Mouse (Mus musculus) cerebellum, adult 2 months (tissue): ENCODE results near the gene Arsj. TPM values are rescaled to one million over a fixed set of nuclear protein-coding genes. Genes with fewer than 3 reads are reported as not detected.

Experiments used
- DNase-seq, 2 experiments: peaks; one replicate each; pipeline ENCODE4 v3.0.0; 2021
- H3K27ac ChIP-seq: fragments of 200-500 bp; 2 replicates; pipeline ENCODE4 v1.5.1; 2012; ENCODE audit warnings: low read length, control low read depth, inconsistent platforms; ENCODE audit not compliant: insufficient read depth
- H3K27me3 ChIP-seq: fragments of 200-500 bp; 2 replicates; pipeline ENCODE4 v1.6.1; 2012; ENCODE audit warnings: inconsistent platforms, mild to moderate bottlenecking, low read length, moderate library complexity; ENCODE audit not compliant: control insufficient read depth, insufficient read depth
- H3K4me1 ChIP-seq: fragments of 200-500 bp; 2 replicates; pipeline ENCODE4 v1.6.1; 2011; ENCODE audit warnings: low read length; ENCODE audit not compliant: control insufficient read depth, insufficient read depth
- H3K4me3 ChIP-seq: fragments of 200-500 bp; replicated peaks from 2 replicates; pipeline ENCODE3; 2011; ENCODE audit warnings: mild to moderate bottlenecking, low read depth, low read length, control low read depth; ENCODE audit not compliant: insufficient read depth
- CTCF ChIP-seq: fragments of 200-500 bp; IDR thresholded peaks from 2 replicates; pipeline ENCODE4 v1.5.1; 2011; ENCODE audit warnings: low read depth, mild to moderate bottlenecking, control low read depth, low read length, moderate library complexity, borderline replicate concordance; ENCODE audit not compliant: insufficient read depth
- POLR2A ChIP-seq: fragments of 200-500 bp; IDR thresholded peaks from 2 replicates; pipeline ENCODE4 v1.6.1; 2011; ENCODE audit warnings: low read length, control low read depth, borderline replicate concordance; ENCODE audit not compliant: insufficient read depth
- WGBS: fragments of 180-500 bp; shearing (Covaris S2); methylation state at CpG from one replicate; pipeline ENCODE4 v1.1.7; 2018; 5-methylcytosine and 5-hydroxymethylcytosine counted together
- polyA plus RNA-seq: library from polyadenylated mRNA; depleted of rRNA; stranded (reverse); fragments of >200 nt; gene quantifications from 2 replicates; pipeline ENCODE4 v1.2.3, GENCODE M21; 2012

Arsj gene
- polyA plus RNA-seq, 1 experiment: 0.10 TPM

DNA sequence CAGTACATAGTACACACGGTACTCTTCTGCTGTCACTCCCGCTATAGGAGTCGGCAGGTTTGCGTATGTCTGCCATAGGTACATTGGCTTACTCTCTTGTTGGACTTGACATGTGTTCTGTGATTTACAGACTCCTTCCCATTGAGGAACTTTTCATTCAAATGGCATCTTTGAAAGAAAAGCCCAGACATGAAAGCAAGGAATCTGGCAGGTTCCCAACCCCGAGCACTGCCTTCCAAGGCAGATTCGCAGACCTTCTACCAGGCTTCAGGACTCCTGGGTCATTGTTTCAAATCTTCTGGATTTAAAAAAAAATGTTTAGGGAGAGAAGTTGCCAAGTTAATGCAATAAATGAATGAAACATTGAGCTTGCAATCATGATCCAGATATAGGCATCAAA is 19.8 kb downstream of the Arsj start:
- 70% methylated on average over 6 of the region's 6 CpGs for WGBS
- no peaks in the 10 kb centered on the region for H3K4me1 ChIP-seq
- H3K27ac ChIP-seq: no peak overlapping the region
- no peak overlapping the region for H3K4me3 ChIP-seq
- H3K27me3 ChIP-seq: no peaks in the 10 kb centered on the region
- DNase-seq: no peak
- TF ChIP-seq POLR2A: no peak
- TF ChIP-seq CTCF: no peak

DNA sequence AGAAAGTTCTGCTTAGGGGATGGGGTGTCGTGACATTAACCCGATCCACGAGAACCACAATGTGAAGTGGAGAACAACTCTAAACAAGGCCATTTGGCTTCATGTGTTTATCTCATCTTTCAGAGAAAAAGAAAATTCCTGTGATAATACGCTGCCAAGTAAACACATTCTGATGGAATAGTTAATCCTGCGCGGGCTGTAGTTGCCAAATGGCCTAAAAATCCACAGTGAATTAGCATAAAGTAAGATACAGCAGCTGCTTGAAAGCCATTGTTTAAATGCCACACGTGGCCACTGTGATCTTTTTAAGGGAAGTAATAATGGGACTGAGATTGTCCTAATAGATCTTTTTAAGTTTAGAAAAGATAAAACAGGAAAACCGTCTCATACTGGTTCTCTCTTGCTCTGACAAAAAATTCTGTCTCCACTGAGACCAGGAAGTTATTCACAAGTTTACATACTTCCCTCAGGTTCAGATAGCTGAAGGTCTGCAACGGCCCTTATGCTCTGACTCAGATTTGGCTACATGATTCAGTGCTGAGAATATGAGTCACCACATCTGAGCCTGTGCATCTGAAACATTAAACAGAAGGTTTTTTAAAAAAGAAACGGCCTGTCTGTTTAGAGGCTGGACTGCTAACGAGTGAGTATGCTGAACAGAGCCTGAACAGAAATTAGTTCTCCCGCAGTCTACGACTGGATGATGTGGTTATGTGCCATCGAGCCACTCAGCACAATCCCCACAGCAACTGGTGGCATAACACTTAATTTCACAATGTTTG is 21.4 kb downstream of the Arsj start:
- 56% methylated on average over 14 of the region's 14 CpGs for WGBS
- Histone ChIP-seq H3K4me3 (no peak overlapping the region), H3K27ac (no peak overlapping the region), H3K4me1 (no peaks in the 10 kb centered on the region), H3K27me3 (no peaks in the 10 kb centered on the region)
- TF ChIP-seq CTCF (no peak), POLR2A (no peak)
- no peak for DNase-seq

DNA sequence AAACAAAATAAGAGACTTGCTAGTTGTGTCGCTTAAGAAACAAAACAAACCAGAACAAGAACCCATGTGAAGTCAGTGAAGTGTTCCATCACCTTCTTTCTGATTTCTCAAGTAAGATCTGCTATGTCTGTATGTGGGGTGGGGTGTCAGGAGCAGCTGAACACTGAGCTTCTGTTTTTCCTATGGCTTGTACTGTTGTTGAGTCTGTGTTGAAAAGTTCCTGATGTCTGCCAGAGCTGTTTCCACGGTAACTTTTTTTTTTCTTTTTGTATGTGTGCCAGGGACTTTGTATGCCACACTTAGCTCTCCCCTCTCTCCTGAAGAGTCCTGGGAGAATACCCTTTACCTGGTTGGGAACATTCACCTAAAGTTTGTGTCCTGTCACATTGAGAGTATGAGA is 34.0 kb downstream of the Arsj start:
- Histone ChIP-seq H3K4me3 (no peak overlapping the region), H3K27me3 (no peaks in the 10 kb centered on the region), H3K4me1 (no peaks in the 10 kb centered on the region), H3K27ac (no peak overlapping the region)
- TF ChIP-seq POLR2A: no peak
- no peak for TF ChIP-seq CTCF
- WGBS: 38% methylated on average over 2 of the region's 2 CpGs
- no peak for DNase-seq

DNA sequence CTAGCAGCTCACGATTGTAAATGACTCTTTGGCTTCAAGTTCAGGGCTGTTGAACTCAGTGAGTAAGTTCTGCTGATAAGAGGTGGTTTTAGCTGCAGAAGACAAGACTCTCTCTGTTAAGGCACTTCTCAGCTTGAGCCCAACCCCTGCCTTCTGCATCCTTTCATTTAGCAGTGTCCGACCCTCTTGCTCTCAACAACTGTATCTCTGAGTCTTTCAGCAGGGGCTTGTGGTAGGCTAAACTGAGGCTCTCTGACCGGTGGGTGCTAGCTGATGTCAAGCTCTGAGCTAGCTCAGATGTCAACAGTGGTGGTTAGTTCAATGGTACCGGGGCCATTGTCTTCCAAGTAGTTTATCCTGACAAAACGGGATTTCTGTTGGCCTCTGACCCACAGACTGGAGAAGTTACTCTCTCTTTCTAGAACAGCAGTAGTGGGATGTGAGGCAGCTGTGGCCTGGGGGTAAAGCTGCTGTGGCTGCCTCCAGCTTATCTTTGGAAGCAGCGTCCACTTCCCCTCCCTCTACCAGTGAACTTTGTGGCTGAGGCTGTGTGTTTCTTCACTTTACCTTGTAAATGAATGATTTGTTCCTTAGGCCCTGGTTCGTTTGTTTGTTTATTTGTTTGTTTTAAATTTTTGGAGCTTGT is 34.6 kb downstream of the Arsj start:
- H3K4me1 ChIP-seq: no peaks in the 10 kb centered on the region
- H3K4me3 ChIP-seq: no peak overlapping the region
- TF ChIP-seq POLR2A (no peak), CTCF (no peak)
- no peaks in the 10 kb centered on the region for H3K27me3 ChIP-seq
- DNase-seq: no peak
- no peak overlapping the region for H3K27ac ChIP-seq
- 72% methylated on average over 7 of the region's 7 CpGs for WGBS

DNA sequence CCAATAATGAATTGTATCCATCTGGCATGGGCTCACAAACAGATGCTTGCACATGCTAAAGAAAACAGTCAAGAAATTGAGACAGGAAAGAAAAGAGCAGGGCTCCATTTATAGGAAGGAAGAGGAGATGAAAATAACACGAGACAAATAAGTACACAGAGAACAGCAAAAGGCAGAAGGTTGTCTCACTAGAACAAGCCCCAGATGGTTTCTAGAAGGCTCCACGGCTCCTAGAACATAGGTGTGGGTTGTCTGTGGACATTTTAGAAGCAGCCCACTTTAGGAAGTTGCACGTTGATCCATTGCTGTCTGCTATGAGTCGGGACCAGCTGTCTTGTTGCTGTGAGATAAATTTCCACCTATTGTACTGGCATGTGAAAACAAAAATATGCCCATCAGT is 37.2 kb downstream of the Arsj start:
- Histone ChIP-seq H3K27ac (no peak overlapping the region), H3K27me3 (no peaks in the 10 kb centered on the region), H3K4me3 (no peak overlapping the region), H3K4me1 (no peaks in the 10 kb centered on the region)
- DNase-seq: no peak
- WGBS: 69% methylated on average over 4 of the region's 4 CpGs
- TF ChIP-seq CTCF: no peak
- TF ChIP-seq POLR2A: no peak

DNA sequence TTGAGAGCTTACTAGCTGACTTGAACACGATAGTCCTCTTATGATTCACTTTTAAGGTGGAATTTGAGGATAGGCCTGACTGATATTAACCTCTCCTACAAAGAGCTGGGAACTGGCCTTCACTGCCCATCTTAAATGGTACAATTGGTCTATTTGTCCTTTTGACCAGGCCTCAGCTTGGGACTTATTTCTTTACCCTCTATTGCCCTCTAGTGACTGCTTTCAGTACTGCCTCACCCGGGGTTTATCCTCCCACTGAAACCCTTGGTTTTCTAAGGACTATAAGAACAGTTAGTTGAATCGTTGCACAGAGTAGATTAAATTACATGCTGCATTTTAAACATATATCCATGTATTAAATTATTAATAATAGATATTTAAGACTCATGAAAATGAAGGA is 39.4 kb downstream of the Arsj start:
- Histone ChIP-seq H3K4me3 (no peak overlapping the region), H3K27me3 (no peaks in the 10 kb centered on the region), H3K27ac (no peak overlapping the region), H3K4me1 (no peaks in the 10 kb centered on the region)
- WGBS: 20% methylated on average over 3 of the region's 3 CpGs
- DNase-seq: peak; percentile 47 to 59
- TF ChIP-seq CTCF (peak; percentile 54), POLR2A (no peak)

DNA sequence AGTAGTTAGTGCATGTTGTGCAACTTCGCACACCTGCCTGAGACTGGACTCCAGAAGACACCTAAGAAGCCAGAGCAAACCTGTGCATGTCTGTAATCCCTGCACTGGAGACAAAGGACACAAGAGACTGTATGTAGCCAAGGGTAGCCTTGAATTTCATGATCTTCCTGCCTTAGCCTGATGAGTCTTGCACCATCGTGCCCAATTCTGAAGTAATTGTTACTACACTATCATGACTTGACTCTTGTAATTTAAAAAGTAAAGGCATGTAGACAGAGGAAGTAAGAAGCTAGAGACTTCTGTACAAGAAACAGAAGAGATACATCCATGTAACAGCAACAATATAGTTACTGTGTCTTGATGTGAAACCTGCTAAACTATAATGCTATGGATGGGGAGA is 40.7 kb downstream of the Arsj start:
- Histone ChIP-seq H3K27ac (no peak overlapping the region), H3K4me1 (no peaks in the 10 kb centered on the region), H3K27me3 (no peaks in the 10 kb centered on the region), H3K4me3 (no peak overlapping the region)
- DNase-seq: no peak
- TF ChIP-seq POLR2A (no peak), CTCF (no peak)
- WGBS: 95% methylated on average over 2 of the region's 2 CpGs

DNA sequence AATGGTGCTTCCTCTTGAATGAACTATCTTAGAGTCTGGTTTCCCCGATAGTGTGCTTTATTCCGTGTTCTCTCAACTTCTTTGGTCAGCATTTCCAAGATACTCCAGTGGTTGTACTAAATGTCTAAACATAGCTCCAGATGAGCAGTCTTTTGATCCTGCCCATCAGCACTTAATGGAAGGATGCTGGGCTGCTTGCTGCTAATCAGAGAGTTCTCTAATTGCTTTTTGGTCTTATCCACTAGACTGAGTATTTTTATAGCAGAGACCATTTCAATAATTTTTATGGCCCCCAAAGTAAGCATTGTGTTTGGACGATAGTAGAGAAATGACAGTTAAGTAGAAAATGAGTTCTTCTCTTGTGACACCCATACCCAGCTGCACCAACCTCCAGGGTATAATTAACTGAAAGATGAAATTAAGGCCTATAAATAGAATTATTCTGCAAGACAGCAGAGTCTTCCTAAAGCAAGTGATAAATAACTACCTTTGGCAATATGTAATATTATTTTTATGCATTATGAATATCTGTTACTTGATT is 67.1 kb downstream of the Arsj start:
- DNase-seq: no peak
- no peak overlapping the region for H3K4me3 ChIP-seq
- H3K27ac ChIP-seq: no peak overlapping the region
- no peaks in the 10 kb centered on the region for H3K4me1 ChIP-seq
- 91% methylated on average over 3 of the region's 3 CpGs for WGBS
- H3K27me3 ChIP-seq: no peaks in the 10 kb centered on the region
- no peak for TF ChIP-seq POLR2A
- TF ChIP-seq CTCF: no peak
